21 mouse cellular contexts compared by ENCODE assay signal in the genomic region with DNA sequence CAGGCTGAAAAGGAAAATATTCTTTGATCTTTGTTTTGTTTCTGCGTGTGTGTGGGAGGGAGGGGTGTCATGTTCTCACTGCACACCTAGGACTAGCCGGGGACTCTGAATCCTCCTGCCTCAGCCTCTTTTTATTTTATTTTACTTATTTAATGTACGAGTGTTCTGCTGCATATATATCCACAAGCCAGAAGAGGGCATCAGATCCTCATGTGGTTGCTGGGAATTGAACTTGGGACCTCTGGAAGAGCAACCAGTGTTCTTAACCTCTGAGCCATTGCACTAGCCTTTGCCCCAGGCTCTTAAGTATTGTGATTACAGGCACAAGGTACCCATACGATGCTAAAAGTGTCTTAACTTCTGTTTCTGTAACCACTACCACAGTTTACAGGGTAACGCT. TPM values are rescaled to one million over a fixed set of nuclear protein-coding genes. Genes with fewer than 3 reads are reported as not detected.
DNase-seq lines count a peak whose midpoint lies in the region; ATAC-seq and TF ChIP-seq lines count a peak whose summit lies in the region.
"Had no signal": no experiment of that assay in that cellular context is flagged by ENCODE, and none has a peak within 500 bp of the region (broad histone marks: within the 10 kb centered on the region; RNA-seq: fewer than 3 reads in every experiment).

No protein-coding gene starts in this region.

- 65% methylated on average over 5 of the region's 5 CpGs for WGBS in kidney, adult 2 months
- 72% methylated on average over 5 of the region's 5 CpGs for WGBS in liver, adult 2 months
- WGBS in liver, embryonic 12.5 days (ENCODE audit: insufficient replicate concordance): 63% methylated on average over 5 of the region's 5 CpGs

- H3K36me3 ChIP-seq in kidney, adult 2 months (ENCODE audit: control insufficient read depth, insufficient read depth, low read length): no peaks in the 10 kb centered on the region
- no peaks in the 10 kb centered on the region for H3K36me3 ChIP-seq in liver, adult 2 months (ENCODE audit: control insufficient read depth, insufficient read depth, low read length)
- H3K36me3 ChIP-seq in liver, embryonic 12.5 days: no peaks in the 10 kb centered on the region
- H3K36me3 ChIP-seq: embryonic facial prominence, embryonic 13.5 days; forebrain, embryonic 12.5 days; heart, embryonic 12.5 days; hindbrain, embryonic 15.5 days had no signal

- intact Hi-C loops in gastrocnemius, adult 2 months (cut with DNase I): no loop called here
- intact Hi-C loops in gastrocnemius, postnatal 14 days (cut with DNase I; ENCODE audit: low total_unique reads): no loop called here

- H3K4me2 ChIP-seq in liver, embryonic 12.5 days: no peak overlapping the region
- H3K4me2 ChIP-seq: embryonic facial prominence, embryonic 13.5 days; forebrain, embryonic 12.5 days; heart, embryonic 12.5 days; hindbrain, embryonic 15.5 days had no signal

- no peaks in the 10 kb centered on the region for H3K79me2 ChIP-seq in liver, adult 2 months (ENCODE audit: control insufficient read depth, insufficient read depth, low read length)

- H3K4me3 ChIP-seq in gastrocnemius, adult 2 months: no peak overlapping the region
- no peak overlapping the region for H3K4me3 ChIP-seq in kidney, adult 2 months (ENCODE audit: insufficient read depth, low read depth, low read length)
- H3K4me3 ChIP-seq in liver, adult 2 months (ENCODE audit: insufficient read depth, low read depth, low read length): no peak overlapping the region
- H3K4me3 ChIP-seq in liver, embryonic 12.5 days: no peak overlapping the region
- H3K4me3 ChIP-seq: embryonic facial prominence, embryonic 13.5 days; forebrain, embryonic 12.5 days; heart, embryonic 12.5 days; hindbrain, embryonic 15.5 days had no signal

- TF ChIP-seq CTCF in gastrocnemius, adult 2 months (IDR thresholded peaks at IDR 0.05): peak; percentile 16; the same call in 1 of the 2 replicates
- TF ChIP-seq CTCF in kidney, adult 2 months (conservative IDR thresholded peaks at IDR 0.05; ENCODE audit: insufficient read depth, insufficient read length, low read depth, low read length): no peak
- no peak for TF ChIP-seq CTCF in liver, adult 2 months (IDR thresholded peaks at IDR 0.05; ENCODE audit: low read depth, low read length)

- TF ChIP-seq POLR2A in kidney, adult 2 months (IDR thresholded peaks at IDR 0.05; ENCODE audit: low read depth, low read length): no peak
- no peak for TF ChIP-seq POLR2A in liver, adult 2 months (IDR thresholded peaks at IDR 0.05; ENCODE audit: extremely low read depth, insufficient read depth, low read length)

- ATAC-seq in liver, embryonic 12.5 days: no peak
- ATAC-seq: forebrain, embryonic 16.5 days had no signal

- H3K27me3 ChIP-seq in kidney, adult 2 months (replicated peaks; ENCODE audit: control insufficient read depth, insufficient read depth, low read length): no peaks in the 10 kb centered on the region
- no peaks in the 10 kb centered on the region for H3K27me3 ChIP-seq in liver, adult 2 months (ENCODE audit: control insufficient read depth, insufficient read depth, low read length)
- no peaks in the 10 kb centered on the region for H3K27me3 ChIP-seq in liver, embryonic 12.5 days (replicated peaks)
- H3K27me3 ChIP-seq: embryonic facial prominence, embryonic 13.5 days; forebrain, embryonic 12.5 days; heart, embryonic 12.5 days; hindbrain, embryonic 15.5 days had no signal

- no peak for DNase-seq in gastrocnemius, adult 2 months
- no peak for DNase-seq in gastrocnemius, postnatal 14 days
- DNase-seq in kidney, adult 2 months: peak; percentile 22
- DNase-seq in kidney, postnatal 4 days: no peak
- DNase-seq in liver, adult 2 months (ENCODE audit: extremely low read depth, low read depth, low spot score): peak; percentile 34
- DNase-seq in ES-CJ7 (ENCODE audit: low read depth, low spot score): peak; percentile 54
- no peak for DNase-seq in urinary bladder, postnatal 14 days (ENCODE audit: low spot score)
- DNase-seq: adrenal gland, adult 2 months; adrenal gland, postnatal 25 days; cerebellum, adult 18-20 months; cerebellum, adult 9-11 months; cerebellum, postnatal 36 days; gastrocnemius, postnatal 36 days; heart, adult 18-20 months; heart, postnatal 36 days had no signal

- no peak overlapping the region for H3K9ac ChIP-seq in liver, adult 2 months (ENCODE audit: low read depth, low read length)
- no peak overlapping the region for H3K9ac ChIP-seq in liver, embryonic 12.5 days
- H3K9ac ChIP-seq: embryonic facial prominence, embryonic 13.5 days; forebrain, embryonic 12.5 days; heart, embryonic 12.5 days; hindbrain, embryonic 15.5 days had no signal

- no peak overlapping the region for H3K27ac ChIP-seq in gastrocnemius, adult 2 months
- H3K27ac ChIP-seq in kidney, adult 2 months (ENCODE audit: insufficient read depth, low read depth, low read length): no peak overlapping the region
- no peak overlapping the region for H3K27ac ChIP-seq in liver, adult 2 months (replicated peaks; ENCODE audit: insufficient read depth, low read depth, low read length)
- no peak overlapping the region for H3K27ac ChIP-seq in liver, embryonic 12.5 days
- H3K27ac ChIP-seq: embryonic facial prominence, embryonic 13.5 days; forebrain, embryonic 12.5 days; hindbrain, embryonic 15.5 days had no signal

- no peaks in the 10 kb centered on the region for H3K4me1 ChIP-seq in kidney, adult 2 months (ENCODE audit: control insufficient read depth, insufficient read depth, low read length)
- peaks cover 3% of the 10 kb centered on the region; the same call in 1 of the 2 replicates for H3K4me1 ChIP-seq in liver, adult 2 months (ENCODE audit: control insufficient read depth, insufficient read depth, low read length)
- H3K4me1 ChIP-seq in liver, embryonic 12.5 days: no peaks in the 10 kb centered on the region
- H3K4me1 ChIP-seq: embryonic facial prominence, embryonic 13.5 days; forebrain, embryonic 12.5 days; heart, embryonic 12.5 days; hindbrain, embryonic 15.5 days had no signal

- no peaks in the 10 kb centered on the region for H3K9me3 ChIP-seq in liver, embryonic 12.5 days (replicated peaks)
- H3K9me3 ChIP-seq: embryonic facial prominence, embryonic 13.5 days; forebrain, embryonic 12.5 days; heart, embryonic 12.5 days; hindbrain, embryonic 15.5 days had no signal

RNA-seq across cellular contexts. Expression of a gene that starts 18.8 kb away (rescaled TPM):
- 10 to 100 TPM; 18.0 to 19.8 TPM for total RNA-seq in gastrocnemius, adult 2 months (2021)
- total RNA-seq in gastrocnemius, postnatal 14 days (2021): 10 to 100 TPM; 15.5 to 18.7 TPM
- 5.2 and 6.0 TPM in 2 replicates for polyA plus RNA-seq in kidney, adult 2 months (2012; rRNA removed)
- 10.0 and 11.1 TPM in 2 replicates for total RNA-seq in liver, adult 2 months (2014; rRNA removed)
- 1.6 and 1.7 TPM in 2 replicates for polyA plus RNA-seq in liver, adult 2 months (2012; rRNA removed)
- 8.1 and 8.8 TPM in 2 replicates for polyA plus RNA-seq in liver, embryonic 12.5 days (2016; fragmentation: Nextera tagmentation; extraction: Ambion mirVana)

RNA-seq across cellular contexts. Expression of a gene that starts 34.4 kb away (rescaled TPM):
- 10 to 100 TPM; 63.4 to 83.0 TPM for total RNA-seq in gastrocnemius, adult 2 months (2021)
- 10 to 100 TPM; 66.4 to 70.0 TPM for total RNA-seq in gastrocnemius, postnatal 14 days (2021)
- 22.3 and 24.1 TPM in 2 replicates for polyA plus RNA-seq in kidney, adult 2 months (2012; rRNA removed)
- 49.3 and 50.9 TPM in 2 replicates for total RNA-seq in liver, adult 2 months (2014; rRNA removed)
- polyA plus RNA-seq in liver, adult 2 months (2012; rRNA removed): 11.1 and 12.6 TPM in 2 replicates
- 87.6 and 87.8 TPM in 2 replicates for polyA plus RNA-seq in liver, embryonic 12.5 days (2016; fragmentation: Nextera tagmentation; extraction: Ambion mirVana)

Comparison
In these comparisons a context has a peak if more than half of its experiments do, and no peak if none do; other contexts are left out.
1. DNase-seq: peak in kidney, adult 2 months (single experiment), liver, adult 2 months (single experiment) and ES-CJ7 (single experiment); none in gastrocnemius, adult 2 months (single experiment), gastrocnemius, postnatal 14 days (single experiment), kidney, postnatal 4 days (0 of 2) and urinary bladder, postnatal 14 days (single experiment).